Mouse (Mus musculus): ENCODE data around the gene Ptp4a2. TPM values are rescaled to one million over a fixed set of nuclear protein-coding genes. Genes with fewer than 3 reads are reported as not detected.
"Not testable (repeated sequence)": the region's sequence is repeated elsewhere in the genome, so short reads cannot be mapped to it uniquely, and the experiment has no call there.

The Ptp4a2 gene
- total RNA-seq, 4 experiments from 2014 or later, result 663 to 813 (median 803) TPM

DNA sequence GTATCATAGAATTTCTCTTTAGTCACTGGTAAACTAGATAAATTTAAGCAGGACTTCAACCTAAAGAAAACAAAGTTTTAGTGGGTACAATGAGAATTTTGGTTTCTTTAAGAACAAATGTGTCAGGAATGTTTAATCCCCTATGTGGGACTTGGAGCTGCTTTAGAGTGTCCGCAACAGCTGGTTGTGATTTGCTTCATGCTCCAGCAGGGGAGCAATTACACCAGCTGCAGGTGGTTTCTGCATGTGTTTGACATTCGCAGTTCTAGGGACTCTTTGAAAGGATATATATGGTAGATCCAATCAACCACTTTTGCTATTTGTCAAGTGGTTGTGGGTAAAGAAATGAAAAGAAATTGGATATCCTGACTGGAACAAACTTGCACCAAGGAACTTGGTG lies 39.5 kb downstream of the Ptp4a2 start:
- no peak for DNase-seq (ENCODE audit: low spot score in 2 of 2)

DNA sequence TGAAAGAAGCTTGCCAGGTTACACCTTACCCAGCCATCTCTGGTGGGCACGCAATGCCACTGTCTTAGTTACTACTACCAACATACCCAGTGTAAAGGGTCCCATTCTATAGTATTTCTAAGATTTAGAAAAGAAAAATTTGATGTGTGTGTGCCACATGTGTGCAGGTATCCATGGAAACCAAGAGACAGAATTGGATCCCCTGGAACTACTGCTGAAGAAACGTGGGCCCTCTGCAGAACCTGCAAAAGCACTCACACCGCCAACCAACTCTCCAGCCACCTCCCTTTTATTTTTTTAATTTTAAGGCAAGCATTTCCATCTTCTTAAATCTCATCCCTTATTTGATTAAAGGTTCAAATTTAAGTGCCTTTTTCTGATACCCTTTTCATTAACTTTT lies 40.8 kb downstream of the Ptp4a2 start:
- no peak for DNase-seq (ENCODE audit: low spot score in 2 of 2)

- no peak for DNase-seq (ENCODE audit: low spot score in 2 of 2)
Observed at GRCm38 (mm10) chr4:129853053-129853452, 42.0 kb downstream of the Ptp4a2 start.

DNA sequence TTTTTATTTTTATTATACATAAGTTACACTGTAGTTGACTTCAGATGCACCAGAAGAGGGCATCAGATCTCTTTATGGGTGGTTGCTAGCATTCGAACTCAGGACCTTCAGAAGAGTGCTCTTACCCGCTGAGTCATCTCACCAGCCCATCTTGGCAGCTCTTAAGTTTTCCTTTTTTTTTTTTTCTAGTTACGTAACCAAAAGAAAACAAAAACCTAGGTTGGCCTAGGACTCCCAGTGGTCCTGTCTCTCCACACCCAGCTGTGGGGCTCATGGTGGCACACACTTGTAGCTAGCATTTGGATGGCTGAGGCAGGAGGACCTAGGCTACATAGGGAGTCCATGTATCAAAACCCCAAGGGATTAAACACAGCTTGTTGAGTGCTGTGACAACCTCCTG lies 43.0 kb downstream of the Ptp4a2 start:
- DNase-seq (ENCODE audit: low spot score in 2 of 2), result no peak

DNA sequence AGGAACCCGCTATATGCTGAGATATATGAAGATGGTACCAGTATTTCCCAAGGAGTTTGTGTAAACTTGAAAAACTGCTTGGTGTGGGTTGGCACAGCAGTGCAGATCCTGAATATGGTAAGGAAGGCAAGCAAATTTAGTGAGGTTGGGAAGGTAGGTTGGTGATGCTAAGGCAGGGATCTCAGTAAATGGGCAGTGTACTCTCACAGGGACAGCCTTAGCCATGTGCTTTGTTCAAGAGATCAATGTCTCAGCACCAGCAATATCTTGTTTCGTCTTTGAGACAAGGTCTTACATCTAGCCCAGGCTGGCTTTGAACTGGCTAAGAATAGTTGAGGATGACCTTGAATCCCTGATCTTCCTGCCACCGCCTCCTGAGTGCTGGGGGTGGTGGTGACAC lies 43.6 kb downstream of the Ptp4a2 start:
- no peak for DNase-seq (ENCODE audit: low spot score in 2 of 2)

DNA sequence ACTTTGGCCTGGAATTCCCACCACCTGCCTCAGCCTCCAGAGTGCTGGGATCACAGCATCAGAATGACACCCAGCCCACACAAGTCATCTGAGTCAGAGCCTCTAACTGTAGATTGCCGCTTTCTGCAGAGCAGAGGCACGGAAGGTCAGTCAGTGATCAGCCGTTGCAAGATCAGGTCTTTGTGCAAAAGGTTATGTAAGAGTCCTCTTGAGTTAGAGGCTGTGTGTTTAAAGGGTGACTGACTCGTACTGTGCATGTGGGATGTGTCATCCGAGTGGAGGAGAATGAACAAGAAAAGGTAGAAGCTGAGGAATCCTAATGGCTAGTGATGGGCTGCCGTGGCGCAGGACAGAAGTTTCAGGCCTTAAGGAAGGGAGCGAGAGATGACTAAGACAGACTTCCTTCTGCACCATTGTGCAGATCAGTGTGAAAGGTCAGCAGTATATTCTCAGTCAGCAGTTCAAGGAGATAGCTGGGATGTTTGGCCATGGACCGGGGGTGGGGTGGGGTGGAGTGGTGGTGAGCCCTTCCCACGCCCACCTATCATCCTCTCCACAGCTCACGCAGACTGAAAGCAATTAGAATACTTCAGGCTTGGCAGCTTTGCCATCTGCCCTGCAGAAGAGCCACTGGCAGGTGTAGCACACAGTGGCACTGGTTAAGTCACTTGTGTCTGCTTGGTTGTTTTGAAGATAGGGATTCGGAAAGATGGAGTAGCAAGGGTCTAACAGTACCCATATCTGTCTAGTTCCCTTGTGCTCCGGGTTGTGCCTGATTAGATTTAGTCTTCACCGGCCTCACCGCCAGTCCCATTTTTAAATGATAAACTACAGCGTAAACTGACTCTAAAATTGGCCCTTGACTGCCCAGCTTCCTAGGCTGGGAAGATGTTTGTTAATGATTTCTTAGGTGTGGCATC lies 44.3 kb downstream of the Ptp4a2 start:
- no peak for DNase-seq (ENCODE audit: low spot score in 2 of 2)

DNA sequence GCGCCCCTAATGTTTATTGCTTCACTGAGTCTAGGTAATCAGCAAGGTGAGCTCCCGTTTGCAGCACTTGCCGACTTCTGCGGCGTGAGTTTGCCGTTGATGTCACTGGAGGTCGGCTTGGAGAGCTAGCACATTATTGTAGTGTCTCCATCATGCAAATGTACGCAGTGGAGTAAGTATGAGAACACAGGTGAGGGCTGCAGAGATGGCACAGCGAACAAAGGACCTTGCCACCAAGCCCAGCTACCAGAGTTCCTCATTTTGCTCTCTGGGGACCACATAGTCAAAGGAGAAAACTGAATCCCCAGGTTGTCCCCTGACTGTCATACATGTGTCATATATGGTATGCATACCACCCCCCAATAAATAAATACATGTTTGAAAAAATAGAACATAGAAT lies 49.4 kb downstream of the Ptp4a2 start:
- DNase-seq (ENCODE audit: low spot score in 2 of 2), result no peak

- DNase-seq (ENCODE audit: low spot score in 2 of 2), result no peak
Observed at GRCm38 (mm10) chr4:129861400-129861799, 50.4 kb downstream of the Ptp4a2 start.

- DNase-seq (ENCODE audit: low spot score in 2 of 2), result no peak
Observed at GRCm38 (mm10) chr4:129862357-129862756, 51.3 kb downstream of the Ptp4a2 start.

DNA sequence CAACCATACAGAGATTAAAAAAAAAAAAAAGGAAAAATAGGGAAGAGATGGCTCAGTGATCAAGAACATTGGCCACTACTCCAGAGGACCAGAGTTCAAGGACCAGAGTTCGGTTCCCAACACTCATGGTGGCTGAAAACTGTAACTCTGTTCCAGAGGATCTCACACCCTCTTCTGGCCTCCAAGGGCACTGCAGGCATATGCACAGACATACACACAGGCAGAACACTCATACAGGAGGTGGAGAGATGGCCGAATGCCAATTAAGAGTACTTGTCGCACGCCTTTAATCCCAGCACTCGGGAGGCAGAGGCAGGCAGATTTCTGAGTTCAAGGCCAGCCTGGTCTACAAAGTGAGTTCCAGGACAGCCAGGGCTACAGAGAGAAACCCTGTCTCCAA lies 55.2 kb downstream of the Ptp4a2 start:
- DNase-seq (ENCODE audit: low spot score in 2 of 2), result not testable (repeated sequence)

GRCm38 (mm10) chr4:129868211-129868610 lies 57.2 kb downstream of the Ptp4a2 start:
- DNase-seq (ENCODE audit: low spot score in 2 of 2), result no peak

DNA sequence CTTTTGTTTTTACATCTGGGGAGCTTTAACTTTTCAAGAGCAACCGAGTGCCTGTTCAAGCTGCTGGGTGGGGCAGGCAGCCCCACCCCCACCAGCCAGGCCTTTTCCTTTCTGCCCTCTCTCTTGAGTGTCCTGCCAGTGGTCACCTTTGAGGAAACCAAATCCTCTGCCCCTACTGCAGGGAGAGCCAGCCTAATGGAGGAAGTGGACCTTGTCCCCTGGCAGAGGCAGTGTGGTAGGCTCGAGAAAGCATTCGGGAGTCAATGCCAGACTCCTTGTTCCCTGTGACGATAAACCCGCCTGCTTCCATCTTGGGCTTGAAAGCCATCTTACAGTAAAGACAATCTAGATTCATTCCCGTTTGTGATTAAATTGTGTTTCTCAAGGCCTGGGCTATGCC lies 59.5 kb downstream of the Ptp4a2 start:
- DNase-seq (ENCODE audit: low spot score in 2 of 2), result no peak

DNA sequence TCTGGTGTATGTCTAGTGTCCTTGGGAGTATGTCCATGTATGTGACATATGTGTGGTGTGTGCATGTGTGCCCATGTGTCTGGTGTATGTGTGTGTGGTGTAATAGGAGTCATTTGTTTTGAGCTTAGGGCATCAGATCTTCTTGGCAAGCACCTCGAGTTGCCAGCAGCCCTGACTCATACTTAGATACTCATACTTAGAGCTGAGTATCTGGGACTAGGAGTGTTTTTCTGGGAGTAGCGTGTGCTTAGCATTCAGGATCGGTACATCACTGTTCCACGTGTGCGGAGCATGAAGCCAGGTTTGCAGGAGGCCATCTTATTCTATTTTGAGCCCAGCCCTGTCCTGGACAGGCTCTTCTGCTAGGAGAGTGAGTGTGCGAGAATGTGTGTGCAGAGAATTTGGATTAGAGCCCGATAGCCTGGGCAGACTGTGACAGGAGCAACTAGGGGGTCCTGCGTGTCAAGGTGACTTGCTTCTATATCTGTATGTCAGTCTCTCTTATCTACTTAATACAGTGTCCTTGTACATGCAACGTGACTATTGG lies 61.4 kb downstream of the Ptp4a2 start:
- no peak for DNase-seq (ENCODE audit: low spot score in 2 of 2)

GRCm38 (mm10) chr4:129874805-129875204 lies 63.8 kb downstream of the Ptp4a2 start:
- DNase-seq (ENCODE audit: low spot score in 2 of 2), result no peak

- no peak for DNase-seq (ENCODE audit: low spot score in 2 of 2)
Observed at GRCm38 (mm10) chr4:129875406-129875805, 64.4 kb downstream of the Ptp4a2 start.

DNA sequence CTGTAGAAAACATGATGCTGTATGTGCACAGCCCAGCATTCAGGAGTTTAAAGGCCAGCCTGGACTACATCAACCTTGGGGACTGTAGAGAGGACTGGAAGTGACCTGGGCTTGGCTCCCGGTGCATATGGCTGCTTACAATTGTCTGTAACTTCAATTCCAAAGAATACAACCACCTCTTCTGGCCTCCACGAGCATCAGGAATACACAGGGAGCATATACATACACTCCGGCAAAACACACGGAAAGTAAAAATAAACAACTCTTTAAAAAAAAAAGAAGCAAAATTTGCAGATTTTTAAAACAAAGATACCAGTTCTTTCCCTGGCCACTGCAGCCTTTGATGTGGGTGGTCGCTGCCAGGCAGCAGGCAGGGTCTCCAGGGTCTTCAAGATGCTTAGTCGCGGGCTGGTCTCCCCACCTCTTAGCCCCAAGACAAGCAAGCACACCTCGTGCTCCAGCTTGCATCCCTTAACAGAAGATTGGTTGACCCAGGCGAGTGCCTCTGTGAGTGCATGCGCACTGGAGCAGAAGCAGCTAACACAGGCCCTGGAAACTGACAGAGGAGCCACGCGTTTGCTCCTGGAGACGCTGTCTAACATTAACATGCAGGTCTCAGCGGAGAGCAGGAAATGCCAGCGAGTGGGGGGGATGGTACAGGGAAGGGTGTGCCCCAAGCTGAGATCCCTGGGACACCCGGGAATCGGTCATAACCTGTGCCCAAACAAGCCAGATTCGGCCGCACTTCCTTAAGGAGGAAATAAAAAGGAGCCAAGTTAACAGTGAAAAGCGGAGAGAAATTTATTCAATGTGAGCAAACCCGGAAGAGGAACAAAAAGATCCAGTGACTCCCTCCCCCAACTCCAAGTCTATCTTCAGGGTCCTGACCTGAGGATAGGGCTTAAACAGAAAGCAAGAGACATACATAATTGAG lies 66.1 kb downstream of the Ptp4a2 start:
- peak; percentile 49 to 66 for DNase-seq (ENCODE audit: low spot score in 2 of 2)

GRCm38 (mm10) chr4:129877967-129878655 lies 67.1 kb downstream of the Ptp4a2 start:
- DNase-seq (ENCODE audit: low spot score in 2 of 2), result no peak

DNA sequence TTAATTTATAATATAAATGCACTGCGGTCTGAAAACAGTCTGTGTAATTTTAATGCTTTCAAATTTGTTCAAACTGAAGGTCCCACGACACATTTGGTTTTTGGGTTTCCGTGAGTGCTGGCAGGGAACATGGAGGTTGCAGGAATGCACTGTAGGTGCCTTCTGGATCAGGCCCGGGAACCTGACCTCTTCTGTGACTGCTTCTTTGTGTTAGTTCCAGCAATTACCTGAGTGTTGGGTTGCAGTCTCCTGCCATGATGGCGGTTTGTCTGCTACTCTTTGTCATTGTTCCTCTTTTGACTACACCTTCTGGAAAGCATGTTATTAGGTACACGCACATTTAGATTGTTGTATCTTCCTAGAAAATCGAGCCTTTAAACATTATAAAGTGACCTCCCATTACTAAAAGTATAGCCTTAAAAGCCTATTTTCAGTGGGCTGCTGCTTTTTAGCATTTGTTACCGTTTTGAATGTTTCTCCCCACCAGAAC lies 67.7 kb downstream of the Ptp4a2 start:
- no peak for DNase-seq (ENCODE audit: low spot score in 2 of 2)

DNA sequence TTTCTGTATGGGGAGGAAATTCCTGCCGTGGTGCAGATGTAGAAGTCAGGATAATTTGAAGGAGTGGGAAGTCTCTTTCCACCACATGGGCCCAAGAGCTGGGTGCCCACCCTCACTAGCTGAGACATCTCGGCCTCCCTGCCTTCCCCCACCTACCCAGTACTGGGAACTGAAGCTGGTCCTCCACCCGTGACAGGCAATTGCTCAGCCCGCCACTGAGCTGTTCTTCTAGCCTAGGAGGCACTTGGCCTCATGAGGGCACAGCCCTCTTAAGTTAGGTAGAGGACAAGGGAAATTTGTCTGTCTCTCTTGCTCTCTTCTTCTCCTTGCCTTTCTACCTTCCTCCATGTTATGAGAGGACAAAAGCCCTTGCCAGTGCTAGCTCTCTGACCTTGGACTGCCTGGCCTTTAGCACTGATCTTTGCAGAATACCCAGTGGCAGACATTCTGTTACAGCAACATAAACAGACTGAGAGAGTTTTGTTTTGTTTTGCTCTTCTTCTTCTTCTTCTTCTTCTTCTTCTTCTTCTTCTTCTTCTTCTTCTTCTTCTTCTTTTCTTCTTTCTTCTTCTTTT lies 68.3 kb downstream of the Ptp4a2 start:
- DNase-seq (ENCODE audit: low spot score in 2 of 2), result no peak

DNA sequence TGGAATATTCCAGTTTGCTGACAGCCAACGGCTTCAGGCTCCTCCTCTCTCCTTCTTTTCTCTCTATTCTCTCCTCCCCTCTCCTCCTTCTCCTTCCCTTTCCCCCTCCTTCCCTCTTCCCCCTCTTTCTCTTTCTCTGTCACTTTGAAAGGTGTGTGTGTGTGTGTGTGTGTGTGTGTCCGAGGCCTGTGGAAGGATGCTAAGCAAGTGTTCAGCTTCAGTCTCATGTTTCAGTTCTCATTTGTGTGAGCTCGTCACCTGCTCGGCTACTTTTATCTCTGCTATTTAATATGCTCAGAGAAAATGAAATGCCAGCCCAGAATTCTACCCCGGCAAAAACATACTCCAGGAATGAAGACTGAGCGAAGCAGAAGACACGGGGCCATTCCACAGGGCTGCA lies 69.6 kb downstream of the Ptp4a2 start:
- no peak for DNase-seq (ENCODE audit: low spot score in 2 of 2)

DNA sequence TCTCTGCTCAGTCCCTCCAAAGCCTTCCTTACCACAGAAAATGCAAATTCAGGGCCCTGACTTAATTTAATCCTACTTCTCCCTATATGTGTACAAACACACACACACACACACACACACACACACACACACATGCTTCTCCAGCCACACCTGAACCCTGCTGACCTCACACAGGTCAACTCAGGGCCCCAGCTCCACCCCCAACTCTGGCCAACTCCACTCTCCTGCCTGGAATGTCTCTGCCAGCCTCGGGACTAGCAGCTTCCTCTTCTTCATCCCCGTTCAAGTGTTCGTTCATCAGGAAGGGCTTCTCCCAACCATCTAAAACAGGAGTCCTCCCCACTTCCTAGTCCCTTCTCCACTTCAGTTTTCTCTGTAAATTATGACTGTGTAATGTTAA lies 70.6 kb downstream of the Ptp4a2 start:
- no peak for DNase-seq (ENCODE audit: low spot score in 2 of 2)
